Mouse (Mus musculus) G1E (cell line): ENCODE measurements at regions not wholly inside any gene's neighbourhood (a gene's known extent, or its start where the extent isn't known, plus 50 kb on each side); places are given as distances from the start of the nearest gene placed in this dataset.

ENCODE experiments used
- CTCF ChIP-seq: IDR thresholded peaks from 2 replicates; pipeline ENCODE4 v1.5.1; 2012; ENCODE audit warnings: low read depth, low read length, inconsistent platforms, mixed read lengths
- TAL1 ChIP-seq: conservative IDR thresholded peaks from 2 replicates; pipeline ENCODE4 v1.6.1; 2012; ENCODE audit warnings: low read depth, low read length, inconsistent platforms, mixed read lengths

DNA sequence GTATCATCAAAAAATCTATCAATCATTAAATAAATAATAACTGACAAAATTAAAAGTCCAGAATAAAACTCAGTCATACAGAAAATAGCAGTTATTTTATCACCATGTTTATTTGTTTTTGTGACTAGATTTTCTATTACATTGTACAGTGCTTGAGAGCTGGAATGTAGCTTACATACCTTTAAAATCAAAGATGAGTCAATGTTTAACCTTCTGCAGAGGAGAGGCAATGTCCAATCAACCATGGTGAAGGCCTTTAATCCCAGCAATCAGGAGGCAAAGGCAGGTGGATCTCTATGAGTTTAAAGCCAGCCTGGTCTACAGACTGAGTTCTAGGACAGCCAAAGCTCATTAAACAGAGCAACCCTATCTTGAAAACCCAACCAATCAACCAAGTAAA, 131.1 kb downstream of the Gm9733 start:
- no peak for TF ChIP-seq CTCF
- no peak for TF ChIP-seq TAL1
